Mouse (Mus musculus) heart, adult 2 months (tissue): ENCODE measurements around the gene Fgf3. TPM values are rescaled to one million over a fixed set of nuclear protein-coding genes. Genes with fewer than 3 reads are reported as not detected.

ENCODE experiments used
- DNase-seq, 2 experiments: peaks; one replicate each; pipeline ENCODE4 v3.0.0; 2021
- H3K27ac ChIP-seq: fragments of 200-600 bp; 2 replicates; pipeline ENCODE4 v1.8.1; 2022
- H3K27me3 ChIP-seq: fragments of 200-500 bp; 2 replicates; pipeline ENCODE4 v1.6.1; 2012; ENCODE audit warnings: mild to moderate bottlenecking, low read length, inconsistent platforms, mixed read lengths; ENCODE audit not compliant: control insufficient read depth, insufficient read depth
- H3K36me3 ChIP-seq: fragments of 200-500 bp; 2 replicates; pipeline ENCODE4 v1.6.1; 2012; ENCODE audit warnings: low read length, inconsistent platforms; ENCODE audit not compliant: control insufficient read depth, insufficient read depth
- H3K4me1 ChIP-seq: fragments of 200-500 bp; 2 replicates; pipeline ENCODE4 v1.6.1; 2011; ENCODE audit warnings: low read length; ENCODE audit not compliant: control insufficient read depth, insufficient read depth
- H3K4me3 ChIP-seq: fragments of 200-600 bp; 2 replicates; pipeline ENCODE4 v1.8.1; 2022
- H3K79me2 ChIP-seq: fragments of 200-500 bp; replicated peaks from 2 replicates; pipeline ENCODE4 v1.6.1; 2012; ENCODE audit warnings: mild to moderate bottlenecking, inconsistent platforms, low read length, moderate library complexity, mixed read lengths; ENCODE audit not compliant: control insufficient read depth, insufficient read depth
- H3K9ac ChIP-seq: fragments of 200-500 bp; 2 replicates; pipeline ENCODE4 v1.6.1; 2012; ENCODE audit warnings: low read depth, mild to moderate bottlenecking, control low read depth, inconsistent platforms, low read length, mixed read lengths
- CTCF ChIP-seq: fragments of 200-600 bp; IDR thresholded peaks from 2 replicates; pipeline ENCODE4 v1.8.1; 2022; ENCODE audit warnings: antibody characterized with exemption, mild to moderate bottlenecking, moderate library complexity
- EP300 ChIP-seq: fragments of 200-500 bp; IDR thresholded peaks from 2 replicates; pipeline ENCODE4 v1.6.1; 2011; ENCODE audit warnings: low read depth, low read length, control low read depth; ENCODE audit not compliant: insufficient read depth
- POLR2A ChIP-seq: fragments of 200-500 bp; IDR thresholded peaks from 2 replicates; pipeline ENCODE4 v1.6.1; 2011; ENCODE audit warnings: mild to moderate bottlenecking, low read depth, low read length, control low read depth; ENCODE audit not compliant: insufficient read depth
- WGBS: fragments of 180-500 bp; shearing (Covaris S2); methylation state at CpG from one replicate; pipeline ENCODE4 v1.1.7; 2018; 5-methylcytosine and 5-hydroxymethylcytosine counted together
- intact Hi-C: fragments of 180-260 bp; cut with DNase I; formaldehyde crosslinking; loops from one replicate; pipeline ENCODE4 v1.15.1; 2025
- long read RNA-seq: library from polyadenylated mRNA; stranded (forward); transcript quantifications from one replicate; pipeline ENCODE4 v2.0.0, GENCODE M21; 2021
- polyA plus RNA-seq: library from polyadenylated mRNA; depleted of rRNA; stranded (reverse); fragments of >200 nt; gene quantifications from 2 replicates; pipeline ENCODE4 v1.2.3, GENCODE M21; 2012; rRNA removed
- total RNA-seq, 2 experiments: library from RNA; stranded (reverse); gene quantifications; 2 replicates each; pipeline ENCODE4 v1.2.3; 2021

Gene Fgf3
- total RNA-seq (not detected), polyA plus RNA-seq (not detected in 2 replicates)
- long read RNA-seq: 0 reads

DNA sequence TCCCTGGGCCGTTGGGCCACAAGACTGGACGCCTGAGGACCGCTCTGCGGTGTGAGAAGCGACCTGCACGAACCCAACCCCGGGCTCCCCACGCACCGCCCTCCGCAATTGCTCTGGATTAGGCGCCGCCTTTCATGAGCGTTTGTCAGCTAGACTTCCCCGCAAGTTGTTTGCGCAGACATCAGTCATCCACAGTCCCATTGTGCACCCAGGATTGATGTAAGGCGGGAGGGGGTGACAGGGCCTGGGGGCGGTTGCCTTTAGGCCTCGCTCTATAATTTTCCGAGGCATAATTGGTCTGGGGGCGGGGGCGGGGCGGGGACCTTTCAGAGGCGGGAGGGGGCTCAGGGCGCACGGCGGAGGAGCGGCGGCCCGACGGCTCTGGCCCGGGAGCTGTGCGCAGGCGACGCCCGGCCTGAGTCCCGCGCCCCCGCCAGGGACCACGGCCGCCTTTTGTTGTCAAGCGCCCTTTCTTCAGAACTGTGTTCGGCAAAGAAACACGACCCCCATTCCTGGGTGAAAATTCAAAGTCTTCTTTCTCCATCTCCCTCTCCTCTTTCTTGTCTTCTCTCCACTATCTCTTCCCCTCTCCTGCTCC lies at the start of gene Fgf3:
Gene Fgf3 (plus strand): TSS at position 193 of the 598 bp plus-strand sequence.
- 5% methylated on average over 41 of the region's 43 CpGs for WGBS
- intact Hi-C loops: no loop called here

DNA sequence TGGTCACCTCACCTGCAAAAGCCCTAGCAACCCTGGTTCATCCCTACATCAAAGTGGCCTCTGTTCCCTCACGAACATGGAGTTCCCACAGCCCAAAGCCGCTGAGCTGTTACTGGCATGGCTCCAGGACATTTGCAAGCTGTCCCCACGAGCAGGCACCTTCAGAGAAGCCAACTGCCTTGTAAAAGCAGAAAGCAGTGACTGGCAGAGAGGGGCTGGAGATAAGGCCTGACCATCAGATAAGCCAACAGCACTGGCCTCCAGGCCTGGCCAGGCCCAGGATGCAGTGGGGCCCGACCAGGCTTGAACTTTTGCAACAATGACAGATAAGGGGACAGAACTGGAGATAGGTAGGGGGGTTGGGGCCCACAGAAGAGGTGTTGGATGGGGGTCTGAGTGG lies 49.3 kb upstream of the Fgf3 start:
- no peaks in the 10 kb centered on the region for H3K4me1 ChIP-seq
- TF ChIP-seq CTCF: no peak
- TF ChIP-seq EP300: no peak
- TF ChIP-seq POLR2A: no peak
- H3K4me3 ChIP-seq: no peak overlapping the region
- H3K27ac ChIP-seq: no peak overlapping the region
- no peaks in the 10 kb centered on the region for H3K36me3 ChIP-seq
- WGBS: 15% methylated on average over 4 of the region's 4 CpGs
- no peak overlapping the region for H3K9ac ChIP-seq
- intact Hi-C loops: no loop called here
- no peak for DNase-seq
- no peaks in the 10 kb centered on the region for H3K27me3 ChIP-seq
- no peaks in the 10 kb centered on the region for H3K79me2 ChIP-seq

More for the DNA sequence above, at the start of gene Fgf3:
- no peak for DNase-seq
- H3K36me3 ChIP-seq: no peaks in the 10 kb centered on the region
- no peaks in the 10 kb centered on the region for H3K79me2 ChIP-seq
- H3K9ac ChIP-seq: no peak within 1 kb of the TSS
- H3K4me1 ChIP-seq: no peaks in the 10 kb centered on the region
- H3K4me3 ChIP-seq: no peak within 1 kb of the TSS
- peaks cover 9% of the 10 kb centered on the region for H3K27me3 ChIP-seq
- H3K27ac ChIP-seq: no peak within 1 kb of the TSS
- no peak for TF ChIP-seq EP300
- no peak for TF ChIP-seq CTCF
- no peak for TF ChIP-seq POLR2A

DNA sequence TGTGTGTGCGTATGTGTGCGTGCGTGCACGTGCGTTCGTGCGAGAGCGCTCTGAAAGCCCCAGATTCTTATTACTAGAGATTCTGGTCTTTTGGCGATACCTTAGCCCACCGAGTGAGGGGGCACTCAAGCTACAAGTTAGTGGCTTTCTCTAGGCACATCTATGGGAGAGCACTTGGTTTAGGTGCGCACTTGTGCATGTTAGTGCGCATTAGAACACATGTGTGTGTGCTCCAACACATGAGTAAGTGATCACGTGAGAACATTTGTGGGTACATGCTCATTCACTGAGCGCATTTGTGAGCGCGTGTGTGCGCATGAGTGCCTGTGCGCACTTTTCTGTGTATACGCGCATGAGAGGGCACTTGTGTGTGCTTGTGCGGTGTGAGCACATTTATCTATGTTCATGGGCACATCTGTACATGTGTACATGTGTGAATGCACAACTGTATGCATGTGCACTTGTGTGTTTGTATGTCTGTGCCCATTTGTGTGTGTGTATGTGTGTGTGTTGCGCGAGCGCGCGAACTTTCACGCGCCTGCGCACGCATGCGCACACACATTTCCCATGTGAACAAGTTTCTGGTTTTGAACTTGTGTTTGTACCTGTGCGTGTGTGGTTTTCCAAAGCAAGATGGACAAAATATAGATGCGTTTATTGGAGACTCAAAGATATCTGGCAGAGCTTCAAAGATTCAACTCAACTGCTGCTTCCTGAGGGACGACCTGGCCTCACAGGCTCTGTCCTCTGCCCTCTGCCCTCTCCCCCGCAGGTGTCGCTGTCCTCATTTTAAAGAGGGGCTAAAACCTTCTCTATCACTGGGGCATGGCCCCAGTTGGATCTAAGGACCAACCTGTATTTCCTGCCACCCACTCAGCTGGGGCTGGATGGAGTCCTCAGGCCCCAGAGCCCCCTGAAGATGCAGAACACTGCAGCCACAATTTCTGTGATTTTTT lies 48.0 kb upstream of the Fgf3 start:
- H3K4me3 ChIP-seq: no peak overlapping the region
- H3K9ac ChIP-seq: no peak overlapping the region
- H3K27ac ChIP-seq: no peak overlapping the region

DNA sequence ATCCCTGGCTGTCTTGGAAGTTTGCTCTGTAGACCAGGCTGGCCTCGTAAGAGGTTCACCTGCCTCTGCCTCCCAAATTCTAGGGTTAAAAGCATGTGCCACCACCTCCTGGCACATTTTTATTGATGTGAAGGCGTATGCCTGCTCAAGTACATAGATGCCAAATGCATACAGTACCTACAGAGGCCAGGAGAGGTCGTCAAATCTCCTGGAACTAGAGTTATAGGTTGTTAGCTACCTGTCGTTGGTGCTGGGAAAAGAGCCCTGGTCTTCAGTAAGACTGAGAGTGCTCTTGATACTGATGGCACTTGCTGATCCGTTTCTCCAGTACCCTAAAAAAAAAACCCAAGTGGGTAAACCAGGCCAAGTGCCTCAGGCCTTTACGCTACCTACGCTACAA lies 46.5 kb upstream of the Fgf3 start:
- DNase-seq: no peak
- Histone ChIP-seq H3K27me3 (no peaks in the 10 kb centered on the region), H3K27ac (no peak overlapping the region), H3K79me2 (no peaks in the 10 kb centered on the region), H3K4me3 (no peak overlapping the region), H3K9ac (no peak overlapping the region), H3K4me1 (peaks cover 2% of the 10 kb centered on the region; the same call in 1 of the 2 replicates), H3K36me3 (no peaks in the 10 kb centered on the region)
- TF ChIP-seq EP300 (no peak), CTCF (no peak), POLR2A (no peak)
- intact Hi-C loops: no loop called here
- 84% methylated on average over 7 of the region's 7 CpGs for WGBS

More for the DNA sequence above, 48.0 kb upstream of the Fgf3 start:
- DNase-seq: no peak
- TF ChIP-seq CTCF: peak; percentile 24; the same call in 1 of the 2 replicates
- no peak for TF ChIP-seq EP300
- TF ChIP-seq POLR2A: no peak
- intact Hi-C loops: no loop called here
- H3K79me2 ChIP-seq: no peaks in the 10 kb centered on the region
- no peaks in the 10 kb centered on the region for H3K4me1 ChIP-seq
- H3K27me3 ChIP-seq: no peaks in the 10 kb centered on the region
- H3K36me3 ChIP-seq: no peaks in the 10 kb centered on the region
- WGBS: 51% methylated on average over 36 of the region's 36 CpGs

DNA sequence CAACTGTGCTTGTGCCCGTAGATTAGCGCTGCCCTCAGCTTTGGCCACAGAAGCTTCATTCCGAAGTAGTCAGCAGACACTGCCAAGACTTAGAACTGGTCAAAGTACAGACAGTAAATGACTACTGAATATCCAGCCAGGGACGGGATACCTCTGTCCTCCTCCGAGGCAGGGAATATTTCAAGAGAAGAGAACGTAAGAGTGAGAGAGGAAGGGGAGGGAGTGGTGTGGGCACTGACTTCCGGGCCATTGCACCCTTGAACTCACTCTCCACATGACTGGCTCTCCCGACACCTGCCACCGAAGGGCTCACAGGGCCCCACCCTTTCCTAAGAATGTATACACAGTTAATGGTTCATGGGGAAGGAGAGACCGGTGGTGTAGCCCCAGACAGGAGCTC lies 44.6 kb upstream of the Fgf3 start:
- intact Hi-C loops: no loop called here
- Histone ChIP-seq H3K4me1 (peaks cover 2% of the 10 kb centered on the region; the same call in 1 of the 2 replicates), H3K36me3 (no peaks in the 10 kb centered on the region), H3K27ac (no peak overlapping the region), H3K27me3 (no peaks in the 10 kb centered on the region), H3K9ac (no peak overlapping the region), H3K79me2 (no peaks in the 10 kb centered on the region), H3K4me3 (no peak overlapping the region)
- no peak for TF ChIP-seq POLR2A
- no peak for DNase-seq
- 68% methylated on average over 10 of the region's 10 CpGs for WGBS

DNA sequence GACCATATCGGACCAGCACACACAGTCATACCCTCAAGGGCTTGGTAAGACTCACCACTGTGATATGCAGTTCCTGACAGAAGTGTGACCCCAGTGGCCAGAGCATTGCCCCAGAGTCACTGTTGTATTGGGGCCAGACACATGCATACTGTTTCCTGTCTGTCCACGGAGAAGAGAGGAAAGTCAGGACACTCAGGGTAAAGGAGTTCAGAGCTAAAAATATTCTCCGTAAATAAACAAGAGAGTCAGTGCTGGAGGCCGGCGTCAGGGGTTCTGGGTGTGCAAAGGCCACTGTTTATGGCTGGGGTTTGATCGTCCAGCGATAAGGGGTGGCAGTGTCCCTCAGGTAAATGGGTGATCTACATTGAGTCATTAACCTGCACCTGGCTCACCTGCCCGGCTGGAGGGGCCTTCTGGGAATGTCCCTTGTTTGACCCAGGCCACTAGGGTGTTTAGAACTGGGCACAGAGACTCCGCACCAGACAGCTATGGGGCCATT lies 41.9 kb upstream of the Fgf3 start:
- intact Hi-C loops: no loop called here
- 45% methylated on average over 9 of the region's 9 CpGs for WGBS
- no peak overlapping the region for H3K4me3 ChIP-seq
- H3K79me2 ChIP-seq: no peaks in the 10 kb centered on the region
- H3K27ac ChIP-seq: peak overlapping the region; percentile 36; the same call in 1 of the 2 replicates
- no peak for TF ChIP-seq EP300
- no peak for TF ChIP-seq POLR2A
- no peak for TF ChIP-seq CTCF
- no peaks in the 10 kb centered on the region for H3K36me3 ChIP-seq
- peaks cover 2% of the 10 kb centered on the region; the same call in 1 of the 2 replicates for H3K4me1 ChIP-seq
- peak in 1 of 2 experiments; percentile 14 for DNase-seq
- no peak overlapping the region for H3K9ac ChIP-seq
- H3K27me3 ChIP-seq: no peaks in the 10 kb centered on the region
